In genomic region chr9:50856341-50857081, GRCm38 (mm10) we compare ENCODE assay signal across 8 mouse cellular contexts. TPM values are rescaled to one million over a fixed set of nuclear protein-coding genes. Genes with fewer than 3 reads are reported as not detected.
DNase-seq lines count a peak whose midpoint lies in the region; ATAC-seq and TF ChIP-seq lines count a peak whose summit lies in the region.

No protein-coding gene starts in this region.

- peak; percentile 35 for TF ChIP-seq POLR2A in kidney, adult 2 months (IDR thresholded peaks at IDR 0.05; ENCODE audit: low read depth, low read length)

- peaks cover 19% of the 10 kb centered on the region for H3K4me1 ChIP-seq in embryonic facial prominence, embryonic 12.5 days
- H3K4me1 ChIP-seq in kidney, adult 2 months (ENCODE audit: control insufficient read depth, insufficient read depth, low read length) = no peaks in the 10 kb centered on the region; the same call in 1 of the 2 replicates
- H3K4me1 ChIP-seq in limb, embryonic 12.5 days (replicated peaks) = peaks cover 34% of the 10 kb centered on the region
- H3K4me1 ChIP-seq in midbrain, embryonic 14.5 days (ENCODE audit: control insufficient read depth, insufficient read depth, low read length) = peaks cover 8% of the 10 kb centered on the region; the same call in 1 of the 2 replicates

- peak; percentile 77 for ATAC-seq in embryonic facial prominence, embryonic 12.5 days (ENCODE audit: insufficient number of reproducible peaks, insufficient read depth, low FRiP score, low TSS enrichment)
- ATAC-seq in limb, embryonic 12.5 days (ENCODE audit: insufficient number of reproducible peaks, insufficient read depth, low FRiP score, low TSS enrichment, low read depth) = peak; percentile 88
- ATAC-seq in midbrain, embryonic 14.5 days (ENCODE audit: low FRiP score, low TSS enrichment) = peak; percentile 91

- H3K4me3 ChIP-seq in embryonic facial prominence, embryonic 12.5 days = peak overlapping the region; percentile 96
- H3K4me3 ChIP-seq in kidney, adult 2 months (ENCODE audit: insufficient read depth, low read depth, low read length) = peak overlapping the region; percentile 93
- peak overlapping the region; percentile 98 for H3K4me3 ChIP-seq in limb, embryonic 12.5 days (replicated peaks)
- peak overlapping the region; percentile 74 for H3K4me3 ChIP-seq in midbrain, embryonic 14.5 days (replicated peaks; ENCODE audit: low read depth, low read length)

- DNase-seq in 3134 (ENCODE audit: extremely low read depth, insufficient read length, low spot score) = peak; percentile 89
- DNase-seq in adrenal gland, postnatal 36 days = peak; percentile 94 to 95
- peak; percentile 94 to 99 for DNase-seq in heart, adult 18-20 months
- DNase-seq in kidney, adult 2 months = peak; percentile 96
- DNase-seq in midbrain, embryonic 14.5 days = peak; percentile 89
- peak; percentile 98 for DNase-seq in spleen, adult 12 weeks (ENCODE audit: low spot score)

- peaks cover 25% of the 10 kb centered on the region for H3K36me3 ChIP-seq in embryonic facial prominence, embryonic 12.5 days
- no peaks in the 10 kb centered on the region for H3K36me3 ChIP-seq in kidney, adult 2 months (ENCODE audit: control insufficient read depth, insufficient read depth, low read length)
- peaks cover 30% of the 10 kb centered on the region for H3K36me3 ChIP-seq in limb, embryonic 12.5 days
- peaks cover 13% of the 10 kb centered on the region for H3K36me3 ChIP-seq in midbrain, embryonic 14.5 days (ENCODE audit: control insufficient read depth, insufficient read depth, low read length)

- H3K9ac ChIP-seq in embryonic facial prominence, embryonic 12.5 days = peak overlapping the region; percentile 89
- H3K9ac ChIP-seq in limb, embryonic 12.5 days (replicated peaks) = peak overlapping the region; percentile 91
- H3K9ac ChIP-seq in midbrain, embryonic 14.5 days (replicated peaks; ENCODE audit: low read length) = peak overlapping the region; percentile 68

- WGBS in embryonic facial prominence, embryonic 12.5 days = under 1% methylated on average over 37 of the region's 45 CpGs
- 2% methylated on average over 45 of the region's 45 CpGs for WGBS in kidney, adult 2 months
- WGBS in limb, embryonic 12.5 days = under 1% methylated on average over 45 of the region's 45 CpGs
- WGBS in midbrain, embryonic 14.5 days = 2% methylated on average over 45 of the region's 45 CpGs

- no peaks in the 10 kb centered on the region for H3K27me3 ChIP-seq in embryonic facial prominence, embryonic 12.5 days
- no peaks in the 10 kb centered on the region for H3K27me3 ChIP-seq in kidney, adult 2 months (replicated peaks; ENCODE audit: control insufficient read depth, insufficient read depth, low read length)
- H3K27me3 ChIP-seq in limb, embryonic 12.5 days = no peaks in the 10 kb centered on the region
- no peaks in the 10 kb centered on the region for H3K27me3 ChIP-seq in midbrain, embryonic 14.5 days (ENCODE audit: control insufficient read depth, insufficient read depth, low read length)

- TF ChIP-seq CTCF in kidney, adult 2 months (conservative IDR thresholded peaks at IDR 0.05; ENCODE audit: insufficient read depth, insufficient read length, low read depth, low read length) = no peak

- peak overlapping the region; percentile 89 for H3K27ac ChIP-seq in embryonic facial prominence, embryonic 12.5 days
- H3K27ac ChIP-seq in kidney, adult 2 months (ENCODE audit: insufficient read depth, low read depth, low read length) = peak overlapping the region; percentile 43; the same call in 1 of the 2 replicates
- peak overlapping the region; percentile 93 for H3K27ac ChIP-seq in limb, embryonic 12.5 days
- peak overlapping the region; percentile 60 for H3K27ac ChIP-seq in midbrain, embryonic 14.5 days (replicated peaks; ENCODE audit: low read depth, low read length)

- peak overlapping the region; percentile 65 for H3K4me2 ChIP-seq in embryonic facial prominence, embryonic 12.5 days (replicated peaks)
- peak overlapping the region; percentile 71 for H3K4me2 ChIP-seq in limb, embryonic 12.5 days
- H3K4me2 ChIP-seq in midbrain, embryonic 14.5 days (ENCODE audit: low read length) = peak overlapping the region; percentile 73

- no peaks in the 10 kb centered on the region for H3K9me3 ChIP-seq in embryonic facial prominence, embryonic 12.5 days
- H3K9me3 ChIP-seq in limb, embryonic 12.5 days = no peaks in the 10 kb centered on the region
- H3K9me3 ChIP-seq in midbrain, embryonic 14.5 days (ENCODE audit: control insufficient read depth, low read length) = no peaks in the 10 kb centered on the region

RNA-seq across cellular contexts. Expression of gene Ppp2r1b, which starts 11.4 kb away (rescaled TPM):
- total RNA-seq in adrenal gland, postnatal 36 days (2021) = 10 to 100 TPM; 35.4 to 35.7 TPM
- polyA plus RNA-seq in embryonic facial prominence, embryonic 12.5 days (2016; fragmentation: Nextera tagmentation; extraction: Ambion mirVana) = 96.2 and 96.6 TPM in 2 replicates
- 10 to 100 TPM; 10.6 to 11.3 TPM for total RNA-seq in heart, adult 18-20 months (2021)
- polyA plus RNA-seq in kidney, adult 2 months (2012; rRNA removed) = 10.2 and 13.0 TPM in 2 replicates
- 102 and 106 TPM in 2 replicates for polyA plus RNA-seq in limb, embryonic 12.5 days (2016; fragmentation: Nextera tagmentation; extraction: Ambion mirVana)
- polyA plus RNA-seq in midbrain, embryonic 14.5 days (2014; fragmentation: Nextera tagmentation; extraction: Ambion mirVana) = 31.3 and 47.8 TPM in 2 replicates

Comparison
In these comparisons a context has a peak if more than half of its experiments do, and no peak if none do; other contexts are left out.
1. Peak in every context shown above with its lines: DNase-seq, ATAC-seq, H3K4me3 ChIP-seq and H3K27ac ChIP-seq.
2. H3K27ac ChIP-seq: peak in every context shown above with its lines; median percentile 93 in limb, embryonic 12.5 days; 89 in embryonic facial prominence, embryonic 12.5 days; 60 in midbrain, embryonic 14.5 days; 43 in kidney, adult 2 months.